Mouse (Mus musculus) stomach, embryonic 14.5 days (tissue): ENCODE measurements at regions not wholly inside any gene's neighbourhood (a gene's known extent, or its start where the extent isn't known, plus 50 kb on each side); places are given as distances from the start of the nearest gene placed in this dataset.

Experiments
- ATAC-seq: fragments of 200-750 bp; cut with Nextera tagmentation; 2 replicates; pipeline ENCODE4 v1.8.0; 2017; ENCODE audit warnings: low read depth, moderate TSS enrichment; ENCODE audit not compliant: insufficient number of reproducible peaks, insufficient read depth, low FRiP score
- H3K27ac ChIP-seq: fragments of 300-500 bp; sonication (generic); 2 replicates; pipeline ENCODE4 v1.5.1; 2014; ENCODE audit warnings: mild to moderate bottlenecking, low read length, moderate library complexity, mixed read lengths
- H3K27me3 ChIP-seq: fragments of 300-500 bp; sonication (generic); 2 replicates; pipeline ENCODE4 v1.6.1; 2014; ENCODE audit warnings: low read length, control low read depth, mixed read lengths; ENCODE audit not compliant: control insufficient read depth, insufficient read depth
- H3K36me3 ChIP-seq: fragments of 300-500 bp; sonication (generic); 2 replicates; pipeline ENCODE4 v1.6.1; 2014; ENCODE audit warnings: mild to moderate bottlenecking, control low read depth, low read length, moderate library complexity, mixed read lengths; ENCODE audit not compliant: control insufficient read depth, insufficient read depth
- H3K4me1 ChIP-seq: fragments of 300-500 bp; sonication (generic); 2 replicates; pipeline ENCODE4 v1.6.1; 2014; ENCODE audit warnings: low read length, control low read depth, mixed read lengths; ENCODE audit not compliant: control insufficient read depth, insufficient read depth
- H3K4me2 ChIP-seq: fragments of 300-500 bp; sonication (generic); replicated peaks from 2 replicates; pipeline ENCODE4 v1.6.1; 2014; ENCODE audit warnings: low read depth, low read length, control low read depth
- H3K4me3 ChIP-seq: fragments of 300-500 bp; sonication (generic); 2 replicates; pipeline ENCODE4 v1.5.1; 2014; ENCODE audit warnings: low read depth, low read length, control low read depth
- H3K9ac ChIP-seq: fragments of 300-500 bp; sonication (generic); replicated peaks from 2 replicates; pipeline ENCODE4 v1.6.1; 2014; ENCODE audit warnings: low read depth, mild to moderate bottlenecking, control low read depth, low read length, moderate library complexity, mixed read lengths
- H3K9me3 ChIP-seq: fragments of 300-500 bp; sonication (generic); 2 replicates; pipeline ENCODE4 v1.6.1; 2016; ENCODE audit warnings: low read depth, low read length, control low read depth; ENCODE audit not compliant: control insufficient read depth
- WGBS: fragments of 180-500 bp; shearing (Covaris S2); extraction: QIAGEN DNeasy Blood & Tissue Kit; methylation state at CpG from one replicate; pipeline ENCODE4 v1.1.7; 2014; 5-methylcytosine and 5-hydroxymethylcytosine counted together

- Histone ChIP-seq H3K27me3 (no peaks in the 10 kb centered on the region), H3K27ac (no peak overlapping the region), H3K4me1 (no peaks in the 10 kb centered on the region), H3K36me3 (no peaks in the 10 kb centered on the region), H3K4me2 (no peak overlapping the region), H3K4me3 (no peak overlapping the region), H3K9ac (no peak overlapping the region), H3K9me3 (no peaks in the 10 kb centered on the region)
- ATAC-seq: no peak
- WGBS: 58% methylated on average over 3 of the region's 3 CpGs
Measured at GRCm38 (mm10) chr13:84760471-84760870, 428.7 kb upstream of the Ccnh start.

GRCm38 (mm10) chr13:84760978-84761377 lies 428.2 kb upstream of the Ccnh start:
- no peak overlapping the region for H3K27ac ChIP-seq
- no peak for ATAC-seq
- H3K4me1 ChIP-seq: no peaks in the 10 kb centered on the region
- H3K9ac ChIP-seq: no peak overlapping the region
- no peaks in the 10 kb centered on the region for H3K36me3 ChIP-seq
- 69% methylated on average over 8 of the region's 8 CpGs for WGBS
- no peak overlapping the region for H3K4me3 ChIP-seq
- no peaks in the 10 kb centered on the region for H3K9me3 ChIP-seq
- no peaks in the 10 kb centered on the region for H3K27me3 ChIP-seq
- no peak overlapping the region for H3K4me2 ChIP-seq

- WGBS: 50% methylated on average over 4 of the region's 4 CpGs
- Histone ChIP-seq H3K9ac (no peak overlapping the region), H3K4me2 (no peak overlapping the region), H3K36me3 (no peaks in the 10 kb centered on the region), H3K27me3 (no peaks in the 10 kb centered on the region), H3K27ac (no peak overlapping the region), H3K4me3 (no peak overlapping the region), H3K4me1 (no peaks in the 10 kb centered on the region), H3K9me3 (no peaks in the 10 kb centered on the region)
- no peak for ATAC-seq
Measured at GRCm38 (mm10) chr13:84761821-84762220, 427.4 kb upstream of the Ccnh start.

- Histone ChIP-seq H3K4me3 (no peak overlapping the region), H3K36me3 (no peaks in the 10 kb centered on the region), H3K9me3 (no peaks in the 10 kb centered on the region), H3K27me3 (no peaks in the 10 kb centered on the region), H3K4me2 (no peak overlapping the region), H3K27ac (no peak overlapping the region), H3K9ac (no peak overlapping the region), H3K4me1 (no peaks in the 10 kb centered on the region)
- 76% methylated on average over 1 of the region's 1 CpGs for WGBS
- ATAC-seq: no peak
Measured at GRCm38 (mm10) chr13:84763916-84764315, 425.3 kb upstream of the Ccnh start.

- H3K36me3 ChIP-seq: no peaks in the 10 kb centered on the region
- WGBS: 36% methylated on average over 2 of the region's 2 CpGs
- H3K4me1 ChIP-seq: no peaks in the 10 kb centered on the region
- no peak overlapping the region for H3K27ac ChIP-seq
- no peak overlapping the region for H3K4me3 ChIP-seq
- H3K27me3 ChIP-seq: no peaks in the 10 kb centered on the region
- H3K4me2 ChIP-seq: no peak overlapping the region
- H3K9ac ChIP-seq: no peak overlapping the region
- no peaks in the 10 kb centered on the region for H3K9me3 ChIP-seq
- no peak for ATAC-seq
Measured at GRCm38 (mm10) chr13:84771956-84772355, 417.3 kb upstream of the Ccnh start.

GRCm38 (mm10) chr13:84783017-84783937 lies 405.9 kb upstream of the Ccnh start:
- Histone ChIP-seq H3K9ac (no peak overlapping the region), H3K9me3 (no peaks in the 10 kb centered on the region), H3K36me3 (no peaks in the 10 kb centered on the region), H3K4me1 (no peaks in the 10 kb centered on the region), H3K27me3 (no peaks in the 10 kb centered on the region), H3K4me2 (no peak overlapping the region), H3K4me3 (no peak overlapping the region), H3K27ac (no peak overlapping the region)
- 36% methylated on average over 4 of the region's 4 CpGs for WGBS
- ATAC-seq: no peak

GRCm38 (mm10) chr13:84804241-84804980 lies 384.8 kb upstream of the Ccnh start:
- Histone ChIP-seq H3K27me3 (no peaks in the 10 kb centered on the region), H3K9me3 (no peaks in the 10 kb centered on the region), H3K4me3 (no peak overlapping the region), H3K36me3 (no peaks in the 10 kb centered on the region), H3K9ac (no peak overlapping the region), H3K27ac (no peak overlapping the region), H3K4me2 (no peak overlapping the region), H3K4me1 (no peaks in the 10 kb centered on the region)
- whole genome bisulfite sequencing: 77% methylated on average over 3 of the region's 3 CpGs
- no peak for ATAC-seq

GRCm38 (mm10) chr13:84805190-84805589 lies 384.0 kb upstream of the Ccnh start:
- Histone ChIP-seq H3K36me3 (no peaks in the 10 kb centered on the region), H3K27me3 (no peaks in the 10 kb centered on the region), H3K4me1 (no peaks in the 10 kb centered on the region), H3K9ac (no peak overlapping the region), H3K4me2 (no peak overlapping the region), H3K27ac (no peak overlapping the region), H3K4me3 (no peak overlapping the region), H3K9me3 (no peaks in the 10 kb centered on the region)
- WGBS: 83% methylated on average over 4 of the region's 4 CpGs
- no peak for ATAC-seq
